Mouse (Mus musculus) cerebellum, postnatal 25 days (tissue): ENCODE results near the gene Tle1.

Experiments used
- DNase-seq, 2 experiments: peaks; one replicate each; pipeline ENCODE4 v3.0.0; 2021; ENCODE audit warnings: mixed read lengths in 2 of 2

The Tle1 gene

DNA sequence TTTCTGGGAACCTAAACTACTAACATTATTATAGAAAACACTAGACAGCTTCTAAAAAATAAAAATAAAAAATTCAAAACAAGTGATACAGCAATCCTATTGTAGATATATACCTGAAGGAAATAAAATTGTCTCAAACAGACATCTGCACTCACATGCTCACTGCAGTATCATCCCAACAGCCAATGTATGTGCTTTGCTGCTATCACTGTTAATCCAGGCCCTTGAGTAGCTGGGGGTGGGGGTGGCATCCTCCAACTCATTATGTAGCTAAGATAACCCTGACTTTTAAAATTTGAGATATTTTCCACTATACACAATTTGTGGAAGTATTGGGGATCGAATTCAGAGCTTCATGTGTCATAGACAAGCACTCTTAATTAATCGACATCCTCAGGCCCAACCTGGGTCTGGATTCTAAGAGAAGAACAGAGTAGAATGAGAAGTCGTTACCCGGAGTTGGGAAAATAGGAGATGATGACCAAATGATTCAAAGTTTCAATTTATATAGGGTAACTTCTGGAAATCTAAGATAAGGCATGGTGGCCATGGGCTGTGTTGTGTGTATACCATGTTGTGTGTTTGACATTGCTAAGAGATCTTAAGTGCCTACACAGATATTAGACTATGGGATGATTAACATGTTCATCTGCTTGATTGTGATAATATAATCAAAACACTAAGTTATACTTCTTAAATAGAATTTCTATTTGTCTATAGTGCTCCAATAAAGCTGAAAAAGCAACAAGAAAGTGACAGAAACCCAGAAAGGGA, 38.1 kb downstream of the Tle1 start:
- DNase-seq = no peak

DNA sequence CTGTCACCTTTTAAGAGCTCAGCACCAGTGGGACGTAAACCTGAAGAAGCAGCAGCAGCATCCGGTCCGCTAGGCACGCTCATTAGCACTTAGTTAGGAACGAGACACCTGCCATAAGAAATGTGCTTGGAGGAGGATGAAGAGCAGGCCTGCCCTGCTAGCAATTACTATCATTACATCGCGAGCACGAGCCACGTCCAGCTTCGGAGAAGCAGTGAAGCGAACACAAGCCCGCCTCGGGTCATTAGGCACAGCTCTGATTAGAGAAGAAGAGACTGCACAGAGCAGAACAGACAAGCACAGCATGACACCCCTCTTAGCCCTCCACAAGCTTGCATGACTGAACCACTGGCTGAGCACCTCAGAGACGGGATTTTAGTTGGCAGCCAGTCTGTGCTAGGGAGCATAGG, 40.6 kb downstream of the Tle1 start:
- peak; percentile 8 to 19 for DNase-seq

DNA sequence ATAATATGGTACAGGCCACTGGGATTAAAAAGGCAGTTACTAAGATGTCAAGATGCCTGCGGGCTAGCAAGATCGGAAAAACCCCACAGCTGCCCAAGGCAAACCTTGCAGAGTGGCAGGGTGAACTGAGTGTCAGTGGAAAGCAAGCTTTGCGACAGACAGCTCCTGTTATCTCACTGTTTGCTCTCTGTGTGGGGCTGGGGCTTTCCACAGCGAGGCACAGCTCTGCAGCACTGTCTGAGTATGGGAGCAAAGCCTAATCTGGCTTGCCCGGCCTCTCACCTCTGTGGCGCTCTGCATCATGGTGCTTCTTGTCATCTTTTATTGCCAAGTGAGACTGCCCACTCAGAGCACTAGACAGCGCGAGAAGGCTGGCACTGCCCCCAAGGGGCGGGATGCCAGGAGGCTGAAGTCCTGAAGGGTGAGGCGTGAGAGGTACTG, 42.8 kb downstream of the Tle1 start:
- peak; percentile 8 to 35 for DNase-seq

DNA sequence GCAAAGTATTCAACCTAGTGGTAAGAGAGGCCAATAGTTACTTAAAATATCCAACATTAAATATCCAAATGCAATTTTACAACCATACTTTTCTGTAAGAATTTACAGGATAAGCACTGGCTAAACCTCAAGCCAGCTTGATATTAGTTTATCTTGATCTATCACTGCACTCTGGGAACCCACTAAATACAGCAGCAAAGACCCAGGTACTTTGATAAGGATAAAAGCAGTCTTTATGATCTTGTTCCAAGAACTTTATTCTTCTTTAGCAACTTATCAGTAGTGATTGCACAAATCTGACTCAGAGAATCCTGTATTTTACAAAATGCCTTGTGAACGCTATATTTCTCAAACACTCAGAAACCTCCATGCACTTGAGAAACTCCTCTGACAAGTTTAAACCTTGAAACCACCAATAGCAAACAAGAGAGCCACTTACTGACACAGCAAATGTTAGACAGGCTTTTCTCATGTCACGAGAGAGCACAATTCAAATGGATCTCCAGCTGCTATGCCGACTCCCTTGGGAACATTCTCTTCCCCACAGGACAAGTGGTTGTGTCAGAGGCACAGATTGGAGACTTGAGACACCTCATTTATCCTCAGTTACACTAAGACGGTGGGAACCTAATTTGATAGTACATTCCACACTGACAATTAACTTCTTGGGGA, 50.1 kb downstream of the Tle1 start:
- no peak for DNase-seq

DNA sequence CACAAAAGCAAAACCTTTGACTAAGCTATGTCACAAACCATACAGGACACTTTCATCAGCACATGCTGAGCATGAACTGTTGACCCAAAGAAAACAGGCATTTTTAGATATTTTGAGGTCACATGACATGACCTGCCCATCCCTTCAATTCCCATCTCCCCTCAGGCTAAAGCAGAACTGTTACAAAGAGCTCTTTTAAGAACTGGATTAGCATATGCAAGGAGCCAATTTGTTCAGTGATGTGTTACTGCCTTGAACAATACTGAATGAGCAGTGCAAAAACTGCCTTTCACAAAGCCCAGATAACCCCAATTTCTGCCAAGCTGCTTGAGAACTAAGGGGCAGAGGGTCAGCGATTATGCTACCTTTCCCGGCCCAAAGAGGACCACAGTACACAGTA, 54.7 kb downstream of the Tle1 start:
- no peak for DNase-seq

GRCm38 (mm10) chr4:72144541-72144940, 56.2 kb downstream of the Tle1 start:
- DNase-seq = peak in 1 of 2 experiments; percentile 19

DNA sequence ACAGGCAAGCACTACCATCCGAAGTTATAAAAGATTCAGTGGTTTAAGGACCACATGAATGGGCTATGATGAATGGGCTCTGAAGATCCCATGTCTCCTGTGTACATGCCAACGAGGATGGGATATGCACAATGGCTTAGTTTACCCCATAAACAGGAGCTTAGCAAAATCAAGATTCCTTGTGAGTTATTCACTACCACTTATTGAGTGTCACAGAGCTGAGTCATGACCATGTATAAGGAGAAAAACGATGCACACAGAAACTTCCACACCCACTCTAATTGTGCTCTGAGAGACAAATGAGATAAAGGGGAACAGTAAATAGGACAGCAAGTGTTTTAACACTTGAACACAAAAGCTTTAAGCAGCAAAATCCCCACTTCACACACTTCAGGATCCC, 60.0 kb downstream of the Tle1 start:
- DNase-seq = no peak

DNA sequence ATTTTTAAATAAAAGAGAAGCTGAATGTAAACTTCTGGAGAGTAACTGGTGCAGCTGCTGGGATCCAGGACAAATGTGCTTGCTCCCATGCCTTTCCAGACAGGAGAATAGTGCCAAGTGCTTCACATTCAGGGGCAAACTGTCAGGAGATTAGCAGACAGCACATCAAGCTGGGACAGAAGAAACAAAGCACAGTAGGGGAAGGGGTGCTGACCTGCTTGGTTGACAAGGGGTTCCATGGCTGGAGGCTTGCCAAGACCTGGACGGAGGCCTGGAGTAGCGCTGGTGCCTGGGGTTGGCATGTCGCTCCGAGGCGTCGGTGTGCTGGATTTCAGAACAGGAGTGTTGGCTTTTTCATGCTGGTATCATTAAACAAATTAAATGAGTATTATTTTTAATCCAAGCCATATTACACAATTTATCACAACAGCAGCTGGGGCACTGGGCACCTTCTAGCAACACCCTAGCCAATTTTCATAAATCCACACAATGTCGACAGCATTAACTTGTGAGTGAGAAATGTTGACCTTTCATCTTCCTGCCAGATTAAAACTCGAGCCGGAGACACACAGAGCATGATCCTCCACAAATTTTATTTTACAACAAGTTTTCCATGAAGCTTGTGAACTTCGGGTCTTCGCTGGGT, 61.1 kb downstream of the Tle1 start:
- DNase-seq = peak; percentile 11 to 25

GRCm38 (mm10) chr4:72138264-72139080, 62.2 kb downstream of the Tle1 start:
- peak in 1 of 2 experiments; percentile 25 for DNase-seq

DNA sequence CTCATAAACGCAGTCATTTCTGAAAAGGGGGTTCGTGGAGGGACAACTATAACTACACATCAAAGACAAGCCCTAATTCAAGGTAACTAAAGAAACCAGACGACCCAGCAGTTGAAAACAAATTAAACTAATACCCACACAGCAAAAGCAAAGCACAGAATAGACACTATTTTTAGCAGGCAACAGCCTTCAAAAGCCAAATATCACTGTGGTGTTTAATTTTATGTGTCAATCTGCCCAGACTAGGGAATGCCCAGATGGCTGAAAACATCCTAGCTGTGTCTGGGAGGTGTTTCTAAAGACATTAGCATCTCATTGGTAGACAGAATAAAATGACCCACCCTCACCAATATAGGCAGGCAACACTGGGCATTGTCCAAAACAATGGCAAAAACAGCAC, 68.1 kb downstream of the Tle1 start:
- DNase-seq = no peak

DNA sequence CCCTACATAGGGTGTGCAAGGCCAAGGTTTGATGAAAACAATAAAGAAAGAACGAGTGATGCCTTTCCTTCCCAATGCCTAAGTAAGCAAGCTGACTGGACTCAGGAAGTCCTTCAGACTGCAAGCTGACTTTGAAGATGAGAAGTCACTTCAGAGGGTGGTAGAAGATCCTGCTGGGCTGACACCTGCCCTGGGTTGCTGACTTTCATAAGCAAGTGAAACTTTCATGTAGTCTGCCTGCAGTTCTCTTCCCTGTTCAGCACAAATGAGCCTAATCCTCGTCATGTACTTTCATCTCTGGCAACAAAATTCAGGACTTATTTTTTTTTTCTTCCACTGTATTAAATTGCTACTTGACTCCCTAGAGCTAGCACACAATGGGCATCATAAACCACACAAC, 73.1 kb downstream of the Tle1 start:
- no peak for DNase-seq

GRCm38 (mm10) chr4:72124790-72125189, 75.9 kb downstream of the Tle1 start:
- DNase-seq = no peak

GRCm38 (mm10) chr4:72122837-72123236, 77.9 kb downstream of the Tle1 start:
- DNase-seq = no peak

GRCm38 (mm10) chr4:72122343-72122742, 78.4 kb downstream of the Tle1 start:
- no peak for DNase-seq

DNA sequence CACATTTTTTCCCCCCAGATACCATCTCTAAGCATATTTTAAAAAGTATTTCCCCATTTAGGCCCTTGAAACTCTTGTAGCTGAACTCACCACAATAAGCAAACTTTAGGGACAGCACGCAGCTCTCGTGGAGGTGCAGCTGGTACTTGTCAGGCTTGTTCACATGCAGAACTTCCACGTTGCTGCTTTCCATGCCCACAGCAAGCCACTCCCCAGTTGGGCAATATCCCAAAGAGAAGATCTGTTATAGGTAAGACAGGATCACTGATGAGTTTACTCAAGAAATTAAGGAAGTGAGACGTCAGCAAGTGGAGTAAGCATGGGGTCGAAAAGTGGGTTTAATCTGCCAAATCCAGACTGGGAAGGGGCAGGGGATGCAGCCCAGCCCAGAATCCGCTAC, 80.7 kb downstream of the Tle1 start:
- no peak for DNase-seq

DNA sequence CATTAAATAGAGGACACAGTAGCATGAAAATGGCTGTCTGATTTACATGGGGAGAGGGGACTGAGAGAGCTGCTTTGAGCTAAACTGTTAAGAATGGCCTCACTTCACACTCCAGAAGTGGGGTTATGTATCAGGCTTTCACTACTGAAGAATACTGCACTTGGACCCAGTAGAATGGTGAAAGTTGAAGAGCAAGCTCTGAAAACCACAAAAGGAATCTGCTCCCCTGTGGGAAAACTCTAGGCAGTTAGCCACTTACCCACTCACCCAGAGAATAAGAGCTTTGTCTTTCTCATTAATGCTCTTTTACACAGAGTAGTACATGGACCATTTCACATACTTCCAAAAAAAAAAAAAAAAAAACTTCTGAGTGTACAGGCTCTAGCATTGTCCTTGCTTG, 95.0 kb downstream of the Tle1 start:
- no peak for DNase-seq

GRCm38 (mm10) chr4:72104186-72104585, 96.5 kb downstream of the Tle1 start:
- no peak for DNase-seq

DNA sequence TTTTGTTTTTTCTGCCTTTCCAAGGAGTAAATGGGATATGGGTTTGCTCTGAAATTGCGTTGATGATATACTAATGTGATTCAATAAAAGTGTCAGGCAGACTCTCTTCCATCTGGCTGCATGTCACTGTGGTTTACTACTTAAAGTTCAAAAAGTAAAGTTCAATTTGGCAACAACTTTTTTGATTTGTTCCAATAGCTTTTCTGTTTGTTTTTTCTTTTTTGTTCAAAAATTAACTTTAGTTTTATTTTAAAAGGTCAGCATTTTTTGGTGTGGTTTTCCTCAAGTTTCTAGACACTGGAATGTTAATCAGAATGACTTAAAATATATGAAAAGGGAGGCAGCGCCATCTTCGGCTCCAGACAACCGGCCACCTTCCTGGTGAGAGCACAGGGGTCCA, 112.9 kb downstream of the Tle1 start:
- no peak for DNase-seq

DNA sequence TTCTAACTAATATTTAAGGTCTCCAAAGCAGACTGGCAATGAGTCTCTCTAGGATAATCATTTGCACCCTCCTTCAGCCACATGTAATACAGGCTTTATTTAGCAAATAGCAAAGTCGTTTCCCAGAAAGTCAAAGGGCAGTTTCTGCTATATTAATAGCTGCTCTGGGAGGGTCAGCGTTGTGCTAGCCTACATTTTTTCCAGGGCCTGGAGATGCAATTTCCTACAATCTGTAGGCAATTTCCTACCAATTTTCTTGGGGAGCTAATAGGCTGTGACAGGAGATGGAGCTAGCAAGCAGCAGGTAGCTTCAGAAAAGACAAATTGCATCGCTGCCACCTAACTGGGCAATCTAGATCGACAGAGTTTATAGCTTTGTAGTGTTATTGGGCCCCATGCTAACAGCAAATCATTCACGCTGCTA, 131.6 kb downstream of the Tle1 start:
- no peak for DNase-seq

- DNase-seq = peak; percentile 3 to 10
Measured at GRCm38 (mm10) chr4:72067937-72068336, 132.8 kb downstream of the Tle1 start.
